Mouse (Mus musculus) cerebellum, adult 2 months (tissue): ENCODE measurements around the gene Zfpl1. TPM values are rescaled to one million over a fixed set of nuclear protein-coding genes. Genes with fewer than 3 reads are reported as not detected.

ENCODE experiments used
- DNase-seq, 2 experiments: peaks; one replicate each; pipeline ENCODE4 v3.0.0; 2021
- H3K27ac ChIP-seq: fragments of 200-500 bp; 2 replicates; pipeline ENCODE4 v1.5.1; 2012; ENCODE audit warnings: low read length, control low read depth, inconsistent platforms; ENCODE audit not compliant: insufficient read depth
- H3K27me3 ChIP-seq: fragments of 200-500 bp; 2 replicates; pipeline ENCODE4 v1.6.1; 2012; ENCODE audit warnings: inconsistent platforms, mild to moderate bottlenecking, low read length, moderate library complexity; ENCODE audit not compliant: control insufficient read depth, insufficient read depth
- H3K4me1 ChIP-seq: fragments of 200-500 bp; 2 replicates; pipeline ENCODE4 v1.6.1; 2011; ENCODE audit warnings: low read length; ENCODE audit not compliant: control insufficient read depth, insufficient read depth
- H3K4me3 ChIP-seq: fragments of 200-500 bp; replicated peaks from 2 replicates; pipeline ENCODE3; 2011; ENCODE audit warnings: mild to moderate bottlenecking, low read depth, low read length, control low read depth; ENCODE audit not compliant: insufficient read depth
- CTCF ChIP-seq: fragments of 200-500 bp; IDR thresholded peaks from 2 replicates; pipeline ENCODE4 v1.5.1; 2011; ENCODE audit warnings: low read depth, mild to moderate bottlenecking, control low read depth, low read length, moderate library complexity, borderline replicate concordance; ENCODE audit not compliant: insufficient read depth
- POLR2A ChIP-seq: fragments of 200-500 bp; IDR thresholded peaks from 2 replicates; pipeline ENCODE4 v1.6.1; 2011; ENCODE audit warnings: low read length, control low read depth, borderline replicate concordance; ENCODE audit not compliant: insufficient read depth
- WGBS: fragments of 180-500 bp; shearing (Covaris S2); methylation state at CpG from one replicate; pipeline ENCODE4 v1.1.7; 2018; 5-methylcytosine and 5-hydroxymethylcytosine counted together
- polyA plus RNA-seq: library from polyadenylated mRNA; depleted of rRNA; stranded (reverse); fragments of >200 nt; gene quantifications from 2 replicates; pipeline ENCODE4 v1.2.3, GENCODE M21; 2012; rRNA removed

Gene Zfpl1
- polyA plus RNA-seq, 1 experiment: 79.2 TPM

- no peak for DNase-seq
- H3K27ac ChIP-seq: no peak overlapping the region
- no peaks in the 10 kb centered on the region for H3K27me3 ChIP-seq
- TF ChIP-seq CTCF: no peak
- TF ChIP-seq POLR2A: no peak
- no peak overlapping the region for H3K4me3 ChIP-seq
- no peaks in the 10 kb centered on the region for H3K4me1 ChIP-seq
Measured at GRCm38 (mm10) chr19:6037695-6038094, 47.1 kb downstream of the Zfpl1 start.

GRCm38 (mm10) chr19:6035966-6036585 is 48.7 kb downstream of the Zfpl1 start:
- TF ChIP-seq CTCF: no peak
- no peak for TF ChIP-seq POLR2A
- WGBS: 77% methylated on average over 9 of the region's 9 CpGs
- Histone ChIP-seq H3K27me3 (no peaks in the 10 kb centered on the region), H3K4me3 (no peak overlapping the region), H3K27ac (no peak overlapping the region), H3K4me1 (no peaks in the 10 kb centered on the region)
- DNase-seq: no peak

Other genes starting within 250 kb of the Zfpl1 start
- gene Frmd8, start 209.7 kb downstream of the Zfpl1 start, polyA plus RNA-seq: 23.4 and 28.3 TPM in 2 replicates
- 4.3 and 5.0 TPM in 2 replicates for gene Slc25a45, start 207.1 kb downstream of the Zfpl1 start, polyA plus RNA-seq
- 5.1 and 5.6 TPM in 2 replicates for gene Tigd3, start 190.8 kb downstream of the Zfpl1 start, polyA plus RNA-seq
- 136 and 141 TPM in 2 replicates for gene Dpf2, start 171.9 kb downstream of the Zfpl1 start, polyA plus RNA-seq
- gene Cdc42ep2, start 160.1 kb downstream of the Zfpl1 start, polyA plus RNA-seq: 23.8 and 25.2 TPM in 2 replicates
- gene Pola2, start 120.8 kb downstream of the Zfpl1 start, polyA plus RNA-seq: 16.8 and 19.7 TPM in 2 replicates
- not detected in 2 replicates for gene Slc22a20, start 98.8 kb downstream of the Zfpl1 start, polyA plus RNA-seq
- gene Capn1, start 69.1 kb downstream of the Zfpl1 start, polyA plus RNA-seq: 27.0 and 27.3 TPM in 2 replicates
- gene Syvn1, start 38.4 kb downstream of the Zfpl1 start, polyA plus RNA-seq: 34.5 and 34.8 TPM in 2 replicates
- gene Mrpl49, start 27.2 kb downstream of the Zfpl1 start, polyA plus RNA-seq: 48.7 and 51.5 TPM in 2 replicates
- 792 and 828 TPM in 2 replicates for gene Fau, start 27.1 kb downstream of the Zfpl1 start, polyA plus RNA-seq
- gene Znhit2, start 23.8 kb downstream of the Zfpl1 start, polyA plus RNA-seq: 50.8 and 51.5 TPM in 2 replicates
- gene Tm7sf2, start 16.6 kb downstream of the Zfpl1 start, polyA plus RNA-seq: 50.8 and 51.6 TPM in 2 replicates
- 95.6 and 108 TPM in 2 replicates for gene Vps51, start 7.7 kb downstream of the Zfpl1 start, polyA plus RNA-seq
- 0.59 TPM in 1 of 2 replicates, not detected in the other for gene Tmem262, start 4.9 kb downstream of the Zfpl1 start, polyA plus RNA-seq
- gene Gm28374, start 2.7 kb downstream of the Zfpl1 start, polyA plus RNA-seq: 0.78 and 1.3 TPM in 2 replicates
- 0.14 and 0.20 TPM in 2 replicates for gene Cdca5, start within 50 bp of the Zfpl1 start, polyA plus RNA-seq
- gene AC131692.1, start 9.5 kb upstream of the Zfpl1 start, polyA plus RNA-seq: not detected in 2 replicates
- 0.05 and 0.24 TPM in 2 replicates for gene Naaladl1, start 20.8 kb upstream of the Zfpl1 start, polyA plus RNA-seq
- gene Sac3d1, start 33.7 kb upstream of the Zfpl1 start, polyA plus RNA-seq: 33.8 and 35.9 TPM in 2 replicates
- 66.7 and 67.9 TPM in 2 replicates for gene Snx15, start 43.3 kb upstream of the Zfpl1 start, polyA plus RNA-seq
- 0.29 and 0.54 TPM in 2 replicates for gene Batf2, start 56.0 kb upstream of the Zfpl1 start, polyA plus RNA-seq
- 174 and 188 TPM in 2 replicates for gene Arl2, start 56.6 kb upstream of the Zfpl1 start, polyA plus RNA-seq
- 0.08 TPM in 2 replicates for gene Majin, start 99.4 kb upstream of the Zfpl1 start, polyA plus RNA-seq
- 0.21 TPM in 1 of 2 replicates, not detected in the other for gene Gpha2, start 141.4 kb upstream of the Zfpl1 start, polyA plus RNA-seq
- gene Ppp2r5b, start 150.9 kb upstream of the Zfpl1 start, polyA plus RNA-seq: 243 and 258 TPM in 2 replicates
- gene Atg2a, start 156.7 kb upstream of the Zfpl1 start, polyA plus RNA-seq: 40.8 and 41.1 TPM in 2 replicates
- 168 and 220 TPM in 2 replicates for gene Ehd1, start 191.8 kb upstream of the Zfpl1 start, polyA plus RNA-seq
- gene Cdc42bpg, start 221.5 kb upstream of the Zfpl1 start, polyA plus RNA-seq: 33.1 and 36.5 TPM in 2 replicates